Mouse (Mus musculus) hindbrain, embryonic 13.5 days (tissue): ENCODE measurements around the gene Map3k9. TPM values are rescaled to one million over a fixed set of nuclear protein-coding genes. Genes with fewer than 3 reads are reported as not detected.

ENCODE experiments used
- ATAC-seq: fragments of 200-750 bp; cut with Nextera tagmentation; 2 replicates; pipeline ENCODE4 v1.8.0; 2017; ENCODE audit warnings: moderate TSS enrichment; ENCODE audit not compliant: low FRiP score
- H3K27ac ChIP-seq: fragments of 300-500 bp; sonication (generic); 2 replicates; pipeline ENCODE4 v1.5.1; 2015; ENCODE audit warnings: inconsistent platforms, mild to moderate bottlenecking, moderate library complexity
- H3K27me3 ChIP-seq: fragments of 300-500 bp; sonication (generic); 2 replicates; pipeline ENCODE4 v1.6.1; 2015; ENCODE audit warnings: mild to moderate bottlenecking, inconsistent platforms
- H3K36me3 ChIP-seq: fragments of 300-500 bp; sonication (generic); 2 replicates; pipeline ENCODE4 v1.6.1; 2015; ENCODE audit warnings: mild to moderate bottlenecking, inconsistent platforms
- H3K4me1 ChIP-seq: fragments of 300-500 bp; sonication (generic); replicated peaks from 2 replicates; pipeline ENCODE4 v1.6.1; 2015; ENCODE audit warnings: inconsistent platforms
- H3K4me2 ChIP-seq: fragments of 300-500 bp; sonication (generic); 2 replicates; pipeline ENCODE4 v1.6.1; 2015; ENCODE audit warnings: inconsistent platforms, mild to moderate bottlenecking, moderate library complexity
- H3K4me3 ChIP-seq: fragments of 300-500 bp; sonication (generic); 2 replicates; pipeline ENCODE4 v1.5.1; 2015; ENCODE audit warnings: mild to moderate bottlenecking, inconsistent platforms
- H3K9ac ChIP-seq: fragments of 300-500 bp; sonication (generic); 2 replicates; pipeline ENCODE4 v1.6.1; 2015; ENCODE audit warnings: mild to moderate bottlenecking, inconsistent platforms
- H3K9me3 ChIP-seq: fragments of 300-500 bp; sonication (generic); 2 replicates; pipeline ENCODE4 v1.6.1; 2016; ENCODE audit warnings: inconsistent platforms
- WGBS: fragments of 180-500 bp; shearing (Covaris S2); methylation state at CpG from one replicate; pipeline ENCODE4 v1.1.7; 2015; 5-methylcytosine and 5-hydroxymethylcytosine counted together
- polyA plus RNA-seq: library from polyadenylated mRNA; unstranded; fragments of >200 nt; fragmentation: Nextera tagmentation; extraction: Ambion mirVana; gene quantifications from 2 replicates; pipeline ENCODE4 v1.2.1, GENCODE M21; 2015

The Map3k9 gene
- polyA plus RNA-seq, 1 experiment from 2014 or later, result 8.8 TPM

DNA sequence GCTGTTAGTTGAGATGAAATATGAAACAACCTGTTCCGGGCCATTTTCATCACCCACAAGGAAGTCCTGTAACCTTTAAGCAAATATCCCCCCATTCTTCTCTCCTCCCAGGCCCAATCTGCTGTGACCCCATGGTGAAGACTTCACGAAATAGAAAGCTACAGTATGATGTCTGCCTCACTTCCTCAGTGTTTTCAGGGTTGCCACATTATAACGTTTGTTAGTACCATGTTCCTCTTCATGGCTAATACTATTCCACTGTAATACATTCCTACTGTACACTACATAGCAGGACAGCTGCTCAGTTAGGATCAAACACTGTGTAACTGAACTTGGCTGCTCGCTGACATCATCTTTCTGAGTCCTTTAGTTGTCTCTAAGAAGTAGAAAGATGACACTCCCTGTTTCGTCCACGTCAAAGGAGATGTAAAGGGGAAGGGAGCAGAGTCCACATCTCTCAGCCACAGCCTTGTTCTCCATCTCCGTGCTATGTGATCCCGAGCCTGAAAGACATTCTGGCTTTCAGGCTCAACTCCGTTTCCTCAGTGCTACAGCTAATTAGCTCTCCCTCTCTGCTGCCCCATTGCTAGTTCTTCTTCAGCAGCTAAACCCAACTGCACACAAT is 34.5 kb downstream of the Map3k9 start:
- no peak for ATAC-seq
- Histone ChIP-seq H3K4me1 (peaks cover 7% of the 10 kb centered on the region), H3K27me3 (no peaks in the 10 kb centered on the region), H3K9me3 (no peaks in the 10 kb centered on the region), H3K4me3 (no peak overlapping the region), H3K4me2 (no peak overlapping the region), H3K9ac (no peak overlapping the region), H3K27ac (no peak overlapping the region), H3K36me3 (peaks cover 17% of the 10 kb centered on the region)
- WGBS, result 84% methylated on average over 9 of the region's 9 CpGs

- H3K9me3 ChIP-seq, result no peaks in the 10 kb centered on the region
- H3K9ac ChIP-seq, result no peak overlapping the region
- no peak overlapping the region for H3K27ac ChIP-seq
- no peaks in the 10 kb centered on the region for H3K27me3 ChIP-seq
- ATAC-seq, result no peak
- H3K4me2 ChIP-seq, result no peak overlapping the region
- H3K36me3 ChIP-seq, result peaks cover 62% of the 10 kb centered on the region
- H3K4me1 ChIP-seq, result no peaks in the 10 kb centered on the region
- 89% methylated on average over 11 of the region's 11 CpGs for WGBS
- H3K4me3 ChIP-seq, result no peak overlapping the region
Observed at GRCm38 (mm10) chr12:81735246-81736070, 45.5 kb downstream of the Map3k9 start.

GRCm38 (mm10) chr12:81726246-81726822 is 54.6 kb downstream of the Map3k9 start:
- no peak for ATAC-seq
- Histone ChIP-seq H3K9ac (no peak overlapping the region), H3K9me3 (no peaks in the 10 kb centered on the region), H3K27me3 (no peaks in the 10 kb centered on the region), H3K4me3 (no peak overlapping the region), H3K27ac (no peak overlapping the region), H3K36me3 (peaks cover 90% of the 10 kb centered on the region), H3K4me2 (no peak overlapping the region), H3K4me1 (no peaks in the 10 kb centered on the region)
- WGBS, result 78% methylated on average over 8 of the region's 8 CpGs

DNA sequence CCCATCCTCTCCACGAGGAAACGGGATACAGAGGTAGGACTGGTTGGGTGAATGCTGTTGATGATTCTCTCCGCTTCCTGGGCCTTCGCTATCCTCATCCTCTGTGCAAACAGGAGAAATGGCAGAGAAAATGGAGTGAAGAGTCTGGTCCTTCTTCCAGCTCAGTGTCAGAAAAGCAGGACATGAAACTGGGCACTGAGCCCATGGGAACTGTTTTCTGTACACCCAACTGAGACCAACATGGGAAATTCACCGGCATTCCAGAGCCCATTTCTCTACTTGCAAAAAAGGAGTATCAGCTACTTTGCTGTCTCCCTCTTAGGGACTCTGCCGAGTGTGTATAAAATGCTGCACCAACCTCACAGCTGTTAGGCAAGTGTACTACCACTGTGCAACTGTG is 56.2 kb downstream of the Map3k9 start:
- Histone ChIP-seq H3K27ac (no peak overlapping the region), H3K4me1 (no peaks in the 10 kb centered on the region), H3K27me3 (no peaks in the 10 kb centered on the region), H3K4me3 (no peak overlapping the region), H3K9me3 (no peaks in the 10 kb centered on the region), H3K36me3 (peaks cover 90% of the 10 kb centered on the region), H3K4me2 (no peak overlapping the region), H3K9ac (no peak overlapping the region)
- WGBS, result 92% methylated on average over 6 of the region's 6 CpGs
- no peak for ATAC-seq

DNA sequence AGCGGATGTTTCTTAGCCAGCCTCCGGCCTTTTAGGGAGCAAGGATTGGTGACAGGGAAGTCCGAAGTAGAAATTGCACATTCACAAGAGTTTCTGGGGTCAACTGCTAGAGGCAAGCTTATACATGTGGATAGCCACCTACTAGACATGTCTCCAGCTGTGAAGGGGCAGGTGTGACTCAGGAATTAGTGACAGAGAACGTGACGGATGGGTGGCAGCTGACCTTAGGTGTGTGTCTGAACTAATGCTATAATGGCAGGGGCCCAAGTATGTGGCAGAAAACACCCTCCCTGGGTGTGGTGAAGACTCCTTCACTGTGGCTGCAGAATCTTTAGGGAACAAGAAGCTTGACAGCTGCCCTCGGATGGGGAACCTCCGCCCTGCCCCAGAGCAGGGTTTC is 57.6 kb downstream of the Map3k9 start:
- Histone ChIP-seq H3K4me2 (no peak overlapping the region), H3K9me3 (no peaks in the 10 kb centered on the region), H3K4me1 (no peaks in the 10 kb centered on the region), H3K4me3 (no peak overlapping the region), H3K27me3 (no peaks in the 10 kb centered on the region), H3K36me3 (peaks cover 81% of the 10 kb centered on the region), H3K27ac (no peak overlapping the region), H3K9ac (no peak overlapping the region)
- 91% methylated on average over 7 of the region's 7 CpGs for WGBS
- no peak for ATAC-seq

DNA sequence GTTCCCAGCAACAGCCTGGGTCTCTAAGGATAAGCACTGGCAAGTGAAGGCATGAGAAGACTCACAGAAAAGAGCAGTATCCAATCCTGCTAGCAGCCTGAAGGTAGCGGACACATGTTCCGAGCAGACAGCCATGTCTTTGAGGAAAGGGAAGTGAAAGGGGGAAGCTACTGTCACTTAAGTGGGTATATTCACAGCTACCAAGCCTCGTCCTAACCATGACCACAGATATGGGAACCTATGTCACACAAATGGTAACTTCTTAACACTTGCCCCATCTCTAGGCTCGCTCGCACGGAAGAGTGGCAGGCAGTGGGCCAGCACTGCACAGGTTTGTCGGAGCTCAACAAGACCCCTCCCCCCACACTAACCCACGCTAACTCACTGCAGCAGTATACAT is 61.3 kb downstream of the Map3k9 start:
- H3K27me3 ChIP-seq, result no peaks in the 10 kb centered on the region
- no peak overlapping the region for H3K4me3 ChIP-seq
- no peak for ATAC-seq
- no peak overlapping the region for H3K9ac ChIP-seq
- no peaks in the 10 kb centered on the region for H3K9me3 ChIP-seq
- WGBS, result 95% methylated on average over 8 of the region's 8 CpGs
- H3K36me3 ChIP-seq, result peaks cover 48% of the 10 kb centered on the region
- H3K4me2 ChIP-seq, result no peak overlapping the region
- no peaks in the 10 kb centered on the region for H3K4me1 ChIP-seq
- no peak overlapping the region for H3K27ac ChIP-seq

DNA sequence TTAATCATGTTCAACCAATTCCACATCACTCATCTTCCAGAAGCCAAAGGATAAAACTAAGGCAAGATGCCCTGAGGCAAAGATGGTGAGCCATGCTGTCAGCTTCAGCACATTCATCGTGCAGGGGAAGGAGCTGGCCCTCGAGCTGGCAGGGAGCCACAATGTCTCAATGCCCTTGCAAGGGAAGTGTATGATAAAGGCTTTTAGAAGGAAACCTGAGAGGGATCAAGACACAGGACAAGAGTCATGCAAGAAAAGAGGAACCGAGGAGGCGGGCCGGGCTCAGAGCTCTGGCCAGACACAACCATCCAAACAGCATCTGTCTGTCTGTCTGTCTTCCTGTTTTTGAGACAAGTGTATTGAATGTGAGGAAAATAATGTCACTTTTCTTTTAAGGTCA is 61.8 kb downstream of the Map3k9 start:
- Histone ChIP-seq H3K36me3 (peaks cover 42% of the 10 kb centered on the region), H3K4me1 (no peaks in the 10 kb centered on the region), H3K27me3 (no peaks in the 10 kb centered on the region), H3K9me3 (no peaks in the 10 kb centered on the region), H3K4me3 (no peak overlapping the region), H3K9ac (no peak overlapping the region), H3K27ac (no peak overlapping the region), H3K4me2 (no peak overlapping the region)
- no peak for ATAC-seq
- WGBS, result 82% methylated on average over 5 of the region's 5 CpGs

DNA sequence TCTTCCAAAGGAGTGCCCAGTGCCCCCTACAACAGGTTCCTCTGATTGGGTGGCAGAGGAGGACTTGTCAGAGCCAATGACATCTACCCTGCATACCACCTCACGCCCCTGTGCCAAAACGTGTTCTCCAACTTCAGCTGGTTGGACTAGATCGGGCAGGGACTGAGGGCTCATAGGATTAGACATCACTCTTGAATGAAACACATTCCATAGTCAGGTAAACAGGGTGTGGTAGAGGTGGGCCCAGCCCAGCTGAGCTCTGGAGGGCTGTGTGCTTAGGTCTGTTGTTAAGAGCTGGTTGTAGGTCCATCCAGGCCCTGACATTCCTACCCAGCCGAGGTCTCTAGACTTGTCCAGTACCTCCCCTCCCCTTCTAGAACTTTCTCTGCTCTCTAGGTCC is 68.4 kb downstream of the Map3k9 start:
- Histone ChIP-seq H3K9ac (no peak overlapping the region), H3K27ac (no peak overlapping the region), H3K27me3 (no peaks in the 10 kb centered on the region), H3K9me3 (peaks cover 9% of the 10 kb centered on the region; the same call in 1 of the 2 replicates), H3K36me3 (no peaks in the 10 kb centered on the region), H3K4me3 (no peak overlapping the region), H3K4me2 (no peak overlapping the region), H3K4me1 (no peaks in the 10 kb centered on the region)
- 89% methylated on average over 4 of the region's 4 CpGs for WGBS
- no peak for ATAC-seq

DNA sequence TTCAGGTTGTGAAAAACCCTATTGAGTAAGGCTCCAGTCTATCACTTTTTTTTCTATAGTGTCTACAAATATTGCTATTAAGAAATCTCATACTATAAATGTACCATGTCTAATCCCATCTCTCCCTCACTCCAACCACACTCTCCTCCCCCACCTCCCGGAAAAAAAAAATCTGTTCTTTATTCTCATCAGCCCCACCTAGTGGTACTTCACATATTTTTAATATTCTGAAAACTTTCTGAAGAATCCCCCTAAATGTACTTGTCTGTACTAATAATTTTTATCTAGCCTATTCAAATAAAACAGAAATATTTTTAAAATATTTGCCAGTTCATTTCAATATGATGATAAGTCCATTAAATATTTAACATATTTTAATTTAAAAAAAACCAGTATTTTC is 78.1 kb downstream of the Map3k9 start:
- Histone ChIP-seq H3K9ac (no peak overlapping the region), H3K27me3 (no peaks in the 10 kb centered on the region), H3K27ac (no peak overlapping the region), H3K4me3 (no peak overlapping the region), H3K4me2 (no peak overlapping the region), H3K9me3 (0 out of 2 replicates have a peak, but pooled peaks cover 5% of the 10 kb centered on the region), H3K36me3 (no peaks in the 10 kb centered on the region), H3K4me1 (no peaks in the 10 kb centered on the region)
- ATAC-seq, result no peak
- WGBS, result 8% methylated on average over 1 of the region's 1 CpGs

DNA sequence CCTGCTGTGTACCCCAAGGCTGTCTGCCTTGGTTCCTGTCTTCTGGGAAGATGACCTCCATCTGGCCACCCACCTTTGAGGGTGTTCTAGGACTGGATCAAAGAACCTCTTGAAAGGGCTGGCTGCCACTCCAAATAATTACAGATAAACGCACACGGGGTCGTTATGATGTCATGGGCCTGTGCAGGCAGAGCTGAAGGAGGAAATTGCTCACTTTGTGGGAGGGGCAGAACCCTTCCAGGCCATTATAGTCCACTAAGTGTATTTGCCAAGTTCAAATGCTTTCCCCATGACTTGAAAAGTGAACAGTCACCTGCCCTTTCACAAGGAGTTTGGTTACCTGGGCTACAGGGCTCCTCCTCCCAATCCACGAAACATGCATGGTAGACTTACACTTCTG is 83.0 kb downstream of the Map3k9 start:
- no peaks in the 10 kb centered on the region for H3K36me3 ChIP-seq
- H3K4me3 ChIP-seq, result no peak overlapping the region
- no peaks in the 10 kb centered on the region for H3K27me3 ChIP-seq
- H3K9ac ChIP-seq, result no peak overlapping the region
- H3K4me2 ChIP-seq, result no peak overlapping the region
- no peak for ATAC-seq
- no peak overlapping the region for H3K27ac ChIP-seq
- H3K9me3 ChIP-seq, result no peaks in the 10 kb centered on the region
- 80% methylated on average over 4 of the region's 4 CpGs for WGBS
- H3K4me1 ChIP-seq, result no peaks in the 10 kb centered on the region

- no peak for ATAC-seq
- Histone ChIP-seq H3K4me2 (no peak overlapping the region), H3K27me3 (no peaks in the 10 kb centered on the region), H3K27ac (no peak overlapping the region), H3K9me3 (no peaks in the 10 kb centered on the region), H3K4me3 (no peak overlapping the region), H3K36me3 (no peaks in the 10 kb centered on the region), H3K4me1 (peaks cover 7% of the 10 kb centered on the region), H3K9ac (no peak overlapping the region)
- 44% methylated on average over 8 of the region's 8 CpGs for WGBS
Observed at GRCm38 (mm10) chr12:81691177-81691730, 89.7 kb downstream of the Map3k9 start.

GRCm38 (mm10) chr12:81690751-81691150 is 90.2 kb downstream of the Map3k9 start:
- no peaks in the 10 kb centered on the region for H3K9me3 ChIP-seq
- no peaks in the 10 kb centered on the region for H3K27me3 ChIP-seq
- ATAC-seq, result no peak
- H3K4me1 ChIP-seq, result peaks cover 12% of the 10 kb centered on the region
- no peak overlapping the region for H3K27ac ChIP-seq
- WGBS, result 88% methylated on average over 7 of the region's 7 CpGs
- H3K4me2 ChIP-seq, result no peak overlapping the region
- no peaks in the 10 kb centered on the region for H3K36me3 ChIP-seq
- no peak overlapping the region for H3K4me3 ChIP-seq
- no peak overlapping the region for H3K9ac ChIP-seq
